14 mouse cellular contexts compared by ENCODE assay signal in genomic region chr3:84217118-84217960, GRCm38 (mm10). TPM values are rescaled to one million over a fixed set of nuclear protein-coding genes. Genes with fewer than 3 reads are reported as not detected.
DNase-seq lines count a peak whose midpoint lies in the region; ATAC-seq lines count a peak whose summit lies in the region.
"Had no signal": no experiment of that assay in that cellular context is flagged by ENCODE, and none has a peak within 500 bp of the region (broad histone marks: within the 10 kb centered on the region; RNA-seq: fewer than 3 reads in every experiment).

No protein-coding gene starts in this region.

- no peaks in the 10 kb centered on the region for H3K27me3 ChIP-seq in forebrain, embryonic 14.5 days (replicated peaks; ENCODE audit: control insufficient read depth, insufficient read depth, low read length)
- H3K27me3 ChIP-seq in midbrain, embryonic 13.5 days: no peaks in the 10 kb centered on the region
- H3K27me3 ChIP-seq in heart, embryonic 11.5 days (ENCODE audit: control insufficient read depth, insufficient read depth, low read length): 0 out of 2 replicates have a peak, but pooled peaks cover 3% of the 10 kb centered on the region

- no peaks in the 10 kb centered on the region for H3K36me3 ChIP-seq in forebrain, embryonic 14.5 days (ENCODE audit: control insufficient read depth, insufficient read depth, low read length)
- H3K36me3 ChIP-seq in midbrain, embryonic 13.5 days: no peaks in the 10 kb centered on the region
- H3K36me3 ChIP-seq in heart, embryonic 11.5 days (ENCODE audit: control insufficient read depth, insufficient read depth, low read length): no peaks in the 10 kb centered on the region

- H3K4me3 ChIP-seq in forebrain, embryonic 14.5 days (ENCODE audit: low read depth, low read length): peak overlapping the region; percentile 47
- peak overlapping the region; percentile 65 for H3K4me3 ChIP-seq in midbrain, embryonic 13.5 days (replicated peaks)
- no peak overlapping the region for H3K4me3 ChIP-seq in heart, embryonic 11.5 days (ENCODE audit: low read depth, low read length)

- peak overlapping the region; percentile 56; the same call in 1 of the 2 replicates for H3K27ac ChIP-seq in forebrain, embryonic 14.5 days (ENCODE audit: low read depth, low read length)
- H3K27ac ChIP-seq in midbrain, embryonic 13.5 days: peak overlapping the region; percentile 63
- no peak overlapping the region for H3K27ac ChIP-seq in heart, embryonic 11.5 days (ENCODE audit: low read depth, low read length)

- peak overlapping the region; percentile 66; the same call in 1 of the 2 replicates for H3K9ac ChIP-seq in forebrain, embryonic 14.5 days (ENCODE audit: low read length)
- H3K9ac ChIP-seq in midbrain, embryonic 13.5 days (replicated peaks): peak overlapping the region; percentile 80
- H3K9ac ChIP-seq in heart, embryonic 11.5 days (ENCODE audit: low read depth, low read length): no peak overlapping the region
- H3K9ac ChIP-seq: liver, postnatal 0 days had no signal

- no peak for ATAC-seq in cerebellum, adult (ENCODE audit: insufficient number of reproducible peaks, low FRiP score, low TSS enrichment)
- no peak for ATAC-seq in forebrain, embryonic 14.5 days
- ATAC-seq in midbrain, embryonic 13.5 days: no peak
- ATAC-seq in heart, embryonic 11.5 days (replicated peaks; ENCODE audit: insufficient number of reproducible peaks, low FRiP score, low TSS enrichment): no peak
- ATAC-seq in granulocyte monocyte progenitor cell, adult 5-6 weeks (replicated peaks; ENCODE audit: poor library complexity, severe bottlenecking): no peak
- ATAC-seq: liver, postnatal 0 days had no signal

- DNase-seq in cerebellum, adult 9-10 months: peak; percentile 63
- peak; percentile 58 for DNase-seq in cerebellum, adult 9-11 months
- no peak for DNase-seq in forebrain, embryonic 14.5 days (ENCODE audit: low spot score)
- no peak for DNase-seq in embryo, embryonic 10 days (ENCODE audit: low spot score)
- DNase-seq: gastrocnemius, postnatal 14 days; liver, postnatal 0 days; right cerebral cortex, postnatal 4 days; thymus, postnatal 14 days had no signal

- no peaks in the 10 kb centered on the region for H3K9me3 ChIP-seq in forebrain, embryonic 14.5 days (replicated peaks; ENCODE audit: control insufficient read depth, low read length)
- no peaks in the 10 kb centered on the region for H3K9me3 ChIP-seq in midbrain, embryonic 13.5 days
- H3K9me3 ChIP-seq in heart, embryonic 11.5 days (replicated peaks; ENCODE audit: control insufficient read depth, low read length): no peaks in the 10 kb centered on the region

- H3K4me2 ChIP-seq in forebrain, embryonic 14.5 days (ENCODE audit: low read length): peak overlapping the region; percentile 60
- H3K4me2 ChIP-seq in midbrain, embryonic 13.5 days (replicated peaks): peak overlapping the region; percentile 65
- H3K4me2 ChIP-seq in heart, embryonic 11.5 days: no peak overlapping the region

- peaks cover 69% of the 10 kb centered on the region for H3K4me1 ChIP-seq in forebrain, embryonic 14.5 days (ENCODE audit: control insufficient read depth, insufficient read depth, low read length)
- H3K4me1 ChIP-seq in midbrain, embryonic 13.5 days (replicated peaks): peaks cover 79% of the 10 kb centered on the region
- H3K4me1 ChIP-seq in heart, embryonic 11.5 days (ENCODE audit: control insufficient read depth, insufficient read depth, low read length): no peaks in the 10 kb centered on the region

- WGBS in forebrain, embryonic 14.5 days: 38% methylated on average over 12 of the region's 12 CpGs
- WGBS in midbrain, embryonic 13.5 days: 48% methylated on average over 12 of the region's 12 CpGs
- 59% methylated on average over 12 of the region's 12 CpGs for WGBS in heart, embryonic 11.5 days (ENCODE audit: insufficient replicate concordance)

RNA-seq across cellular contexts. Expression of gene Gm6525, which starts 43.4 kb away (rescaled TPM):
- polyA plus RNA-seq in forebrain, embryonic 14.5 days (2014; fragmentation: Nextera tagmentation; extraction: Ambion mirVana): 0.87 and 0.97 TPM in 2 replicates
- 3.8 and 4.3 TPM in 2 replicates for polyA plus RNA-seq in midbrain, embryonic 13.5 days (2015; fragmentation: Nextera tagmentation; extraction: Ambion mirVana)
- 0.30 TPM in 1 of 2 replicates, not detected in the other for polyA plus RNA-seq in heart, embryonic 11.5 days (2014; fragmentation: Nextera tagmentation; extraction: Ambion mirVana)
- total RNA-seq in granulocyte monocyte progenitor cell, adult 5-6 weeks (2014; fragmentation: Nextera tagmentation): not detected in 2 replicates
- total RNA-seq in granulocyte monocyte progenitor cell, adult 5-6 weeks (2017): 0.15 TPM in 1 of 2 replicates, not detected in the other
- total RNA-seq: gastrocnemius, postnatal 14 days; hematopoietic stem cell, adult 5-6 weeks; layer of hippocampus, postnatal 25 days had no signal

Comparison
In these comparisons a context has a peak if more than half of its experiments do, and no peak if none do; other contexts are left out.
1. DNase-seq: peak in cerebellum, adult 9-10 months (single experiment) and cerebellum, adult 9-11 months (single experiment); none in forebrain, embryonic 14.5 days (single experiment) and embryo, embryonic 10 days (single experiment).